Mouse (Mus musculus) fibroblast of lung, adult 2 months (primary cell): ENCODE measurements around the gene Dst.

Experiments used
- DNase-seq: peaks from one replicate; pipeline ENCODE4 v3.0.0-alpha.2; 2011; ENCODE audit warnings: low read depth

Dst gene

DNA sequence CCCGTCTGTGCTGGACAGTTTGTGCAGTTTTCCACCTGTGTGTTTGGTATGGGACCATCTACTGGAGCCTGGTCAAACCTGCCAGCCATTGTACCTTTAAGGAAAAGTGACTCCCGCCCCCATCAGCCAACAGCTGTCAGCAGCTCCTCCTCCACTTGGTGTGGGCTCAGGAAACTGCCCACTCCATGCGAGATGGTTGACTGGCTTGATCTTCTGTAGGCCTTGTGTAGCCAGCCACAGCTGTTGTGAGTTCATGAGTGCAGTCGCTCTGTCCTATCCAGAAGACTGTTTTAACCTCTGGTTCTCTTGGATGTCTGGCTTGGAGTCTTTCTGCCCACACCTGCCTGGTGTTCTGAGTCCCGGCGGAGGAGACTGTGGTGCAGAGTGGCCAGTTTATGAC is 117.9 kb downstream of the Dst start:
- DNase-seq: no peak

DNA sequence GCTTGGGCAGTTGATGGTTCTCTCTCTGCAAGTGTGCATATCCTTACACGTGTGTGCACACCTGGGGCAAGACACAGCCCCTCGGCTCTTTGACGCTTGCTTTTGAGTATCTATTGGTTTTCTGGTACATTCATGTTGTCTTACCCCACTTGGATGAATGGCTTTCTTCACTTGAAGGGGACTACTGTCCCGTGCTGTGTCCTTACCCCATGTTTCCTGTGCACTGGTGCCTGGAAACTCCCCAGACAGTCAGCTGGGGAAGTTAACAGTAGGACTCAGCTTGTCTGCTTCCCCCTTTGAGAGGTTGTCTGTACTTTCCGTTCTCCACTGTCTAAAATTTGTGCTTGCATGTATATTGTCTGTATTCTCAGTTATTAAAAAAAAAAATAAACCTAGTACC is 120.7 kb downstream of the Dst start:
- DNase-seq: no peak

- no peak for DNase-seq
Observed at GRCm38 (mm10) chr1:34030330-34031021, 122.5 kb downstream of the Dst start.

DNA sequence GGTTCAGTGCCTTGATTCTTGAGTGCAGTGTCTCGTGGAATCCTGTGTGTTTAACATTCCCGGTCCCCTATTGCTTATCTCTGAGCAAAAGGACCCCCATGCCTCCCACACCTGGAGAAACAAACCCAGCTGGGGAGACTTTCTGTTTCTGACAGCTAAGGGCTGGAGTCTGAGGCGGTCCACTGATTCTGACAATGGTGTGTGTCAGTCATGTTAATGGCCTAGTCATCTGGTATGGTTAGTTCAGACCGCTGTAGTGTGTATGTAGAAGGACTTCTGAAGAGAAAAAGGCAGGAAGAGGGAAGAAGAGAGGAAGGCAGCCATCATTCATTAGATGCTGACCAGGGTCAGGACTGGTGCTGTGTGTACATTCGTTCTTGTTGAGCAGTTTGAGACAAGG is 125.0 kb downstream of the Dst start:
- DNase-seq: no peak

DNA sequence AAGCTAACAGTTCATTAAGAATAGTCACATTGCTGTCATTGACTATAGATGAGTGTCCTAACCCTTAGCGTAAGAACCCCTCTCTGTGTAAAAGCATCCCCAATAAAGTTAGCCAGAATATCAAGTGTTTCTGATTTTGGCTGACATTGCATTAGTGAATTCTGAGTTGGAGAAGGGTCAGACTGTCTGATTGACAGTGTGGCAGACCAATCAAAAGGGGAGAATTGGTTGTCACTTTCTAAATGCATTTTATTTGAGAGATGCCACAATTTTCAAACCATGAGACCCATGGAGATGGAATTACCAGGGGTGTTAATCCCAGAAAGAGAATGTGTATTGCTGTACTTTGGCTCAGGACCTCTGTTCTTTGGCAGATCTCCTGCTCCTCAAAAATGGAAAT is 125.5 kb downstream of the Dst start:
- DNase-seq: no peak

GRCm38 (mm10) chr1:34033958-34034357 is 125.9 kb downstream of the Dst start:
- DNase-seq: no peak

DNA sequence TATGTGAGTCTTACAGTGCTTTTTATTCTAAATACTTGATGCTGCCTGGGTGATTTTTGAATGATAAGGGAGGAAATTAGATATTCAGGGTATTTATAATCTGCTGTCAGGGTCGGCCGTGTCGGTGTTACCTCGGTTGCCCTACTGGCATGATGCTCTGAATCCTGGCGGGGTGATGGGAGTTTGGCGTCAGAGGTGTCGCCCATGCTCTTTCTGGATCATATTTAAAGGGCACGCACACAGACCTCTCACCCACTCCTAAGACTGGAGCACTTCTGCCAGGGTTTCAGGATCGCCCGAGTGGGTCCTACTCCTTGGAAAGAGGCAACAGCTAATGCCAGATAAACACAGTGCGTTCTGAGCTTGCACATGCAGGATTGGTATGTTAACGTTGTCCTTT is 128.1 kb downstream of the Dst start:
- no peak for DNase-seq

- no peak for DNase-seq
Observed at GRCm38 (mm10) chr1:34038571-34038970, 130.5 kb downstream of the Dst start.

DNA sequence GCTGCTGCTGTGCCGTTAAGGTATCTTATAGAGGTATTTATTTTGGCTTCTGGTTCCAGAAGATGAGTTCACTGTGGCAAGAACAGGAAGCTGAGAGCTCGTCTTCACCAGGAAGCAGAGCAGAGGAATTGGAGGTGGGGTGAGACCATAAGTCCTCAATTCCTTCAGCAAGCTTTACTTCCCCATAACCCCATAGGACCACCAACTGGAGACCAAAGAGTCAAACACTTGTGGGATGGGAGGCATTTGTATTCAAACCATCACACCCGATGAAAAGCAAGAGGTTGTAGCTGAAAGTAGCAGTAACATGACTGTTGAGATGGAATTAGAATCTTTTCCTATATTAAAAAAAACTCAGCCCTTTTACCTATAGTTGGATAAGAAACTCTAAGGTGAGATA is 132.0 kb downstream of the Dst start:
- DNase-seq: no peak

- no peak for DNase-seq
Observed at GRCm38 (mm10) chr1:34040901-34041721, 133.1 kb downstream of the Dst start.

GRCm38 (mm10) chr1:34042299-34042698 is 134.3 kb downstream of the Dst start:
- DNase-seq: no peak

- no peak for DNase-seq
Observed at GRCm38 (mm10) chr1:34043327-34043726, 135.3 kb downstream of the Dst start.

DNA sequence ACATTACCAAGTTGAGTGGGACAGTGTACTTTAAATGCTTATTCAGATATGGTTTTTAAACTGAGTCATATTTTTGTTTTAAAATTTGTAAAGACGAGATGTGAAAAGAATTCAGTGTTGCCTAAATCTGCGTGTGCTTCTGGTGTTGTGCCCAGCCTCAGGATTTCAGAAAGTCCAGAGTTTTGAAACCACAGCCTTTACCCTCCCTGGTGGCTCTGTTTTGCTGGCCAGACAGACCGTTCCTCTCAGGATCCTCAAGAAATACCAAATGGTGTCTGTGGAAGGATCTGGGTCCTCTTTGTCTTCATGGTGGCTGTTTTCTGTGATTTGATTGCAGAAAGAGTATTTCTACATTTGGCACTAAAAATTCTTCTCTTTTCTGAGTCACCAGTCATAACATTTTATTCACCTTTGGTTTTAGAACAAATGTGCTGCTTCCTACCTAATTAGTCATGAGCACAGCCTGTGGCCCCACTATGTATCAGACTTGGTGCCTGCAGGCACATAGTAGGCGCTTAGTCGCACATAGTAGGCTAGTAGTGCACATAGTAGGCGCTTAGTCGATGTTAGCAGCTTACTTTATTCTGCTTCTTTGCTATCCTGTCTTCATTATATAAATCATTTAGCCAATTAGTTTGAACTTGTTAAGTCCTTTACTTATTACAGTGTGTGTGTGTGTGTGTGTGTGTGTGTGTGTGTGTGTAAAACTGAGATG is 136.0 kb downstream of the Dst start:
- peak; percentile 90 for DNase-seq

GRCm38 (mm10) chr1:34044675-34045074 is 136.7 kb downstream of the Dst start:
- no peak for DNase-seq

GRCm38 (mm10) chr1:34047285-34047684 is 139.3 kb downstream of the Dst start:
- DNase-seq: no peak

GRCm38 (mm10) chr1:34051251-34051650 is 143.2 kb downstream of the Dst start:
- no peak for DNase-seq

- no peak for DNase-seq
Observed at GRCm38 (mm10) chr1:34052422-34052821, 144.4 kb downstream of the Dst start.

- no peak for DNase-seq
Observed at GRCm38 (mm10) chr1:34054970-34055369, 146.9 kb downstream of the Dst start.

GRCm38 (mm10) chr1:34056658-34057057 is 148.6 kb downstream of the Dst start:
- no peak for DNase-seq

- DNase-seq: no peak
Observed at GRCm38 (mm10) chr1:34059231-34059630, 151.2 kb downstream of the Dst start.

- peak; percentile 74 for DNase-seq
Observed at GRCm38 (mm10) chr1:34060446-34060845, 152.4 kb downstream of the Dst start.

GRCm38 (mm10) chr1:34061078-34061477 is 153.1 kb downstream of the Dst start:
- no peak for DNase-seq

DNA sequence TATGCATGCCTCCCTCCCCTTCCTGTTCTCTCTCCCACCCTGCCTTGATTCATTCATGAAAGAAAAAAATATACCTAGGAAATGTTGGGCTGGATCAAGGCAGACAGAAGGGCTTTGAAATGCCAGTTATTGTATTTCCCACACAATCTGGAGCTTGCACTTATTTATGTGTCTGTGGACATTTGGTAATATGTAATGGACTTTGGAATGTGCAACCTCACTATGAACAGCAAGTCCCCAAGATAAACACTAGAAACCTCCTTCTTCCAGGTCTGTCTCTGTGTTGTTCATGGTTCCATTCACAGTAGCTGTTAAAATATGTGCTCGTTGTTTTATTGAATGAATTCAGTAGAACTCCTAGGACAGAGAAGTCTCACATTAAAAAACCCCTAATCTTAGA is 153.8 kb downstream of the Dst start:
- no peak for DNase-seq
